Mouse (Mus musculus) limb, embryonic 14.5 days (tissue): ENCODE measurements around the gene Il9. TPM values are rescaled to one million over a fixed set of nuclear protein-coding genes. Genes with fewer than 3 reads are reported as not detected.

ENCODE experiments used
- ATAC-seq: fragments of 200-750 bp; cut with Nextera tagmentation; 2 replicates; pipeline ENCODE4 v1.8.0; 2017; ENCODE audit warnings: low read depth, moderate number of reproducible peaks, moderate TSS enrichment; ENCODE audit not compliant: low FRiP score
- DNase-seq: peaks from one replicate; pipeline ENCODE4 v3.0.0-alpha.2; 2015; ENCODE audit warnings: low spot score
- H3K27ac ChIP-seq: fragments of 300-500 bp; sonication (generic); replicated peaks from 2 replicates; pipeline ENCODE4 v1.5.1; 2014; ENCODE audit warnings: low read depth, mild to moderate bottlenecking, low read length, moderate library complexity, mixed read lengths
- H3K27me3 ChIP-seq: fragments of 300-500 bp; sonication (generic); 2 replicates; pipeline ENCODE4 v1.6.1; 2014; ENCODE audit warnings: low read length, mixed read lengths; ENCODE audit not compliant: control insufficient read depth, insufficient read depth
- H3K36me3 ChIP-seq: fragments of 300-500 bp; sonication (generic); 2 replicates; pipeline ENCODE4 v1.6.1; 2014; ENCODE audit warnings: mild to moderate bottlenecking, low read length, moderate library complexity, mixed read lengths; ENCODE audit not compliant: control insufficient read depth, insufficient read depth
- H3K4me1 ChIP-seq: fragments of 300-500 bp; sonication (generic); 2 replicates; pipeline ENCODE4 v1.6.1; 2014; ENCODE audit warnings: antibody characterized with exemption, low read length, mixed read lengths; ENCODE audit not compliant: control insufficient read depth, insufficient read depth
- H3K4me2 ChIP-seq: fragments of 300-500 bp; sonication (generic); replicated peaks from 2 replicates; pipeline ENCODE4 v1.6.1; 2014; ENCODE audit warnings: low read depth, mild to moderate bottlenecking, low read length, moderate library complexity; ENCODE audit not compliant: severe bottlenecking
- H3K4me3 ChIP-seq: fragments of 300-500 bp; sonication (generic); replicated peaks from 2 replicates; pipeline ENCODE4 v1.5.1; 2014; ENCODE audit warnings: low read length
- H3K9ac ChIP-seq: fragments of 300-500 bp; sonication (generic); 2 replicates; pipeline ENCODE4 v1.6.1; 2014; ENCODE audit warnings: mild to moderate bottlenecking, low read depth, low read length, moderate library complexity; ENCODE audit not compliant: severe bottlenecking
- H3K9me3 ChIP-seq: fragments of 300-500 bp; sonication (generic); 2 replicates; pipeline ENCODE4 v1.6.1; 2016; ENCODE audit warnings: low read length; ENCODE audit not compliant: control insufficient read depth
- POLR2A ChIP-seq: fragments of 200-500 bp; IDR thresholded peaks from 2 replicates; pipeline ENCODE4 v1.8.0; 2012; ENCODE audit warnings: inconsistent platforms, mild to moderate bottlenecking, moderate library complexity, borderline replicate concordance; ENCODE audit not compliant: insufficient read depth, insufficient read length; ENCODE audit errors: extremely low read depth
- WGBS: fragments of 180-500 bp; shearing (Covaris S2); extraction: QIAGEN DNeasy Blood & Tissue Kit; methylation state at CpG from one replicate; pipeline ENCODE4 v1.1.7; 2014; 5-methylcytosine and 5-hydroxymethylcytosine counted together
- polyA plus RNA-seq, 2 experiments: library from polyadenylated mRNA; depleted of rRNA in 1 of 2; stranded (reverse) in 1 of 2; unstranded in 1 of 2; fragments of >200 nt; fragmentation: Nextera tagmentation in 1 of 2; extraction: Ambion mirVana in 1 of 2; gene quantifications; 2 replicates each; pipeline versions ENCODE4 v1.2.1 to v1.2.3; 2012 to 2014

The Il9 gene
- polyA plus RNA-seq, 2 experiments = not detected

- Histone ChIP-seq H3K4me1 (no peaks in the 10 kb centered on the region), H3K9ac (no peak overlapping the region), H3K4me2 (no peak overlapping the region), H3K27me3 (peaks cover 11% of the 10 kb centered on the region; the same call in 1 of the 2 replicates), H3K4me3 (no peak overlapping the region), H3K36me3 (no peaks in the 10 kb centered on the region), H3K9me3 (no peaks in the 10 kb centered on the region), H3K27ac (no peak overlapping the region)
- no peak for TF ChIP-seq POLR2A
- 89% methylated on average over 10 of the region's 12 CpGs for WGBS
- ATAC-seq = no peak
- DNase-seq = no peak
Observed at GRCm38 (mm10) chr13:56432496-56432895, 49.5 kb downstream of the Il9 start.

Other genes with a start within 250 kb of the Il9 start
- 0.04 and 0.06 TPM in 2 replicates for gene Neurog1, start 230.1 kb downstream of the Il9 start, polyA plus RNA-seq (2012; rRNA removed)
- gene Neurog1, start 230.1 kb downstream of the Il9 start, polyA plus RNA-seq (2014; fragmentation: Nextera tagmentation; extraction: Ambion mirVana) = not detected in 2 replicates
- gene Cxcl14, start 185.7 kb downstream of the Il9 start, polyA plus RNA-seq (2012; rRNA removed) = 421 and 443 TPM in 2 replicates
- 474 and 556 TPM in 2 replicates for gene Cxcl14, start 185.7 kb downstream of the Il9 start, polyA plus RNA-seq (2014; fragmentation: Nextera tagmentation; extraction: Ambion mirVana)
- 0.04 and 0.10 TPM in 2 replicates for gene Gm3045, start 55.7 kb downstream of the Il9 start, polyA plus RNA-seq (2012; rRNA removed)
- gene Gm3045, start 55.7 kb downstream of the Il9 start, polyA plus RNA-seq (2014; fragmentation: Nextera tagmentation; extraction: Ambion mirVana) = not detected in 2 replicates
- gene Slc25a48, start 43.9 kb downstream of the Il9 start, polyA plus RNA-seq (2012; rRNA removed) = 0.69 and 0.74 TPM in 2 replicates
- gene Slc25a48, start 43.9 kb downstream of the Il9 start, polyA plus RNA-seq (2014; fragmentation: Nextera tagmentation; extraction: Ambion mirVana) = 0.44 and 0.77 TPM in 2 replicates
- 3.0 and 3.2 TPM in 2 replicates for gene Fbxl21, start 40.2 kb upstream of the Il9 start, polyA plus RNA-seq (2012; rRNA removed)
- gene Fbxl21, start 40.2 kb upstream of the Il9 start, polyA plus RNA-seq (2014; fragmentation: Nextera tagmentation; extraction: Ambion mirVana) = 2.8 and 3.7 TPM in 2 replicates
- gene Lect2, start 66.3 kb upstream of the Il9 start, polyA plus RNA-seq (2012; rRNA removed) = not detected in 2 replicates
- gene Lect2, start 66.3 kb upstream of the Il9 start, polyA plus RNA-seq (2014; fragmentation: Nextera tagmentation; extraction: Ambion mirVana) = not detected in 2 replicates
- gene Tgfbi, start 127.3 kb upstream of the Il9 start, polyA plus RNA-seq (2012; rRNA removed) = 146 and 183 TPM in 2 replicates
- gene Tgfbi, start 127.3 kb upstream of the Il9 start, polyA plus RNA-seq (2014; fragmentation: Nextera tagmentation; extraction: Ambion mirVana) = 99.3 and 128 TPM in 2 replicates
- gene Smad5, start 220.8 kb upstream of the Il9 start, polyA plus RNA-seq (2012; rRNA removed) = 58.5 and 78.3 TPM in 2 replicates
- 48.2 and 57.2 TPM in 2 replicates for gene Smad5, start 220.8 kb upstream of the Il9 start, polyA plus RNA-seq (2014; fragmentation: Nextera tagmentation; extraction: Ambion mirVana)